Mouse (Mus musculus) gastrocnemius, adult 18-20 months (tissue): ENCODE measurements at regions not wholly inside any gene's neighbourhood (a gene's known extent, or its start where the extent isn't known, plus 50 kb on each side); places are given as distances from the start of the nearest gene placed in this dataset.

ENCODE experiments used
- DNase-seq: peaks from one replicate; pipeline ENCODE4 v3.0.0; 2021; ENCODE audit warnings: low spot score

- no peak for DNase-seq
Measured at GRCm38 (mm10) chr12:49945628-49946220, 560.8 kb downstream of the Gm43517 start.

GRCm38 (mm10) chr12:49946752-49947260 is 561.8 kb downstream of the Gm43517 start:
- no peak for DNase-seq

GRCm38 (mm10) chr12:49950986-49951385 is 566.0 kb downstream of the Gm43517 start:
- DNase-seq = no peak

GRCm38 (mm10) chr12:49951821-49952220 is 566.8 kb downstream of the Gm43517 start:
- DNase-seq = no peak

GRCm38 (mm10) chr12:49968072-49968471 is 583.1 kb downstream of the Gm43517 start:
- DNase-seq = no peak

GRCm38 (mm10) chr12:49969546-49969945 is 584.6 kb downstream of the Gm43517 start:
- DNase-seq = no peak

- peak; percentile 7 for DNase-seq
Measured at GRCm38 (mm10) chr12:49974591-49975323, 589.8 kb downstream of the Gm43517 start.

GRCm38 (mm10) chr12:49975553-49975952 is 590.6 kb downstream of the Gm43517 start:
- DNase-seq = no peak

- no peak for DNase-seq
Measured at GRCm38 (mm10) chr12:49992501-49993079, 607.6 kb downstream of the Gm43517 start.

- DNase-seq = no peak
Measured at GRCm38 (mm10) chr12:50038808-50039374, 610.0 kb downstream of the Prkd1 start.

- no peak for DNase-seq
Measured at GRCm38 (mm10) chr12:50061286-50061685, 587.6 kb downstream of the Prkd1 start.

GRCm38 (mm10) chr12:50066394-50066793 is 582.5 kb downstream of the Prkd1 start:
- no peak for DNase-seq

- DNase-seq = no peak
Measured at GRCm38 (mm10) chr12:50071797-50072196, 577.1 kb downstream of the Prkd1 start.

- no peak for DNase-seq
Measured at GRCm38 (mm10) chr12:50072359-50072758, 576.5 kb downstream of the Prkd1 start.

- no peak for DNase-seq
Measured at GRCm38 (mm10) chr12:50073684-50074083, 575.2 kb downstream of the Prkd1 start.

GRCm38 (mm10) chr12:50081157-50081556 is 567.7 kb downstream of the Prkd1 start:
- DNase-seq = no peak

- DNase-seq = no peak
Measured at GRCm38 (mm10) chr12:50081571-50081970, 567.3 kb downstream of the Prkd1 start.

GRCm38 (mm10) chr12:50084517-50084916 is 564.4 kb downstream of the Prkd1 start:
- no peak for DNase-seq

GRCm38 (mm10) chr12:50111246-50112044 is 537.5 kb downstream of the Prkd1 start:
- no peak for DNase-seq

GRCm38 (mm10) chr12:50112081-50112491 is 536.8 kb downstream of the Prkd1 start:
- no peak for DNase-seq

GRCm38 (mm10) chr12:50115855-50116254 is 533.0 kb downstream of the Prkd1 start:
- no peak for DNase-seq
